Mouse (Mus musculus): ENCODE data around the gene Nphp3. TPM values are rescaled to one million over a fixed set of nuclear protein-coding genes. Genes with fewer than 3 reads are reported as not detected.

Nphp3 gene
- total RNA-seq (2022), result 10 to 100 TPM in 1 of 4 experiments, 1 to 10 TPM in 3; 5.4 to 12.6 (median 7.6) TPM

DNA sequence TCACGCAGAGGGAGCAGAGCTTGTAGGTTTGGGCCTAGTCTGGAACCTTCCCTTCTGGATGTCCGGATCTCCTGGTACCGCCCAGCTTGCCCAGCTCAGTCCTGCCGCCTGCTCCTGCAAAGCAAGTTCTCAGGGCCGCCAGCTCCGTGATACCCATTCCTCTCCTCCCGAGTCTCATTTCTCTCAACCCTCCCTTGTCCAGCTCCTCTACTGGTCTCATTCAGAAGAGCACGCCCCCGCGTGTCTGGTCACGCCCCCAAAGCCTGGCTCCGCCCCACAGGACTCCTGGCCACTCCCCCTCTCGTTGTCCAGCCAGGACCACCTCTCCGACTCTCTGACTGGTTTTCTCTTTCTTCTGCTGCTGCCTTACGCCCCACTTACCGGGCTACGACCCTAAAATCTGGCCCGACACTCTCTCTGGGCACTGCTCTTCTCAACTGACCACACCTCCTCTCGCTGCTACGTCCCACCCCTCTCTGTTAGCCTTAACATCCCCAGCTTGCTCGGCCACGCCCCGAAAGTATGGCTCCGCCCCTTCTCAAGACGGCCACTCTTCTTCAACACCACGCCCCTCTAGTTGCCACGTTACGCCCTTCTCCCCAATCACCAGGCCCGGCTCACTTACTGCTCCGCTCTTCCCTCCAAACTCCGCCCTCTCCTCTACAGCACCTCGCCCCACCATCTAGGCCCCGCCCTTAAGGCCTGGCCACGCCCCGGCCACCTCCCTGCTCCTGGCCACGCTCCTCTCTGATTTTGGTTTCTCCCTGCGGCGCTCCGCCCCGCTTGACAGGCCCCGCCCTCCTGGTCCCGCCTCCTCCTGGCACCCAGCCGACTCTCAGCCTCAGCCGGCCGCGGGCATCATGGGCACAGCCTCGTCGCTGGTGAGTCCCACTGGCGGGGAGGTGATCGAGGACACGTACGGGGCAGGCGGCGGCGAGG lies at the start of gene Nphp3:
Nphp3 (plus strand) TSS at position 624 of the 939 bp plus-strand sequence.
- peak; percentile 100 for DNase-seq

DNA sequence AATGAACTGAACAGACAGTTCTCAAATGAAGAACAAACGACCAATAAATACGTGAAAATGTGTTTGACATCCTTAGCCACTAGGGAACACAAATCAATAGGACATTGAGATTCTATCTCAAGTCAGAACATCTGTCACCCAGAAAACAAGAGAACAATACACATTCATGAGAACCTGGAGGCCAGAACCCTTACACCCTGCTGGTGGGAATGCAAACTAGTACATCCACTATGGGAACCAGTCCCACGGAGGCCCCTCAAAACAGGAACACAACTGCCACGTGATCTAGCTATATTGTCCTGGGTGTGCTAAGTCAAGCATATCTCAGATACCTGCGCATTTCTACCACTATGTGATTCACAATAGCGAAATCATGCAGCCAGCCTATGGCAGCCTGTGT lies 43.6 kb upstream of the Nphp3 start:
- DNase-seq, result no peak

DNA sequence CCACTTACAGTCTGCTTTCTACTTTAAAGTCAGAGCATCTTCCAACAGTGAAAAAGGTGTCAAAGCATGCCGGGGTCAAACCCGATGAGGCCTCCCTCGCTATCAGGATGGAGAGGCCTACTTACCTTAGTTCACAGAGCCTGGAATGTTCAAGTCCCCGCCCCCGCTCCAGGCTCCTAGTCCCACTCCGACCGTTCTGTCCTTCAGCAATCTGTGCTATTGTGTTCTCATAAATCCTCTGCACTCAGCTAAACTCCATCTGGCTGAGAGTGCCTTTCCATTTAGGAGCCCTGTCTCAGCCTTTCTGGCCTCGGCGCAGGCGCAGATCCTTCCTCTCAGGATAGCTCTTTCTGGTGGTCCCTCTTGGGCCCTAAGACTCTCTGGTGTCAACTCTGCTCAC lies 42.4 kb upstream of the Nphp3 start:
- no peak for DNase-seq

DNA sequence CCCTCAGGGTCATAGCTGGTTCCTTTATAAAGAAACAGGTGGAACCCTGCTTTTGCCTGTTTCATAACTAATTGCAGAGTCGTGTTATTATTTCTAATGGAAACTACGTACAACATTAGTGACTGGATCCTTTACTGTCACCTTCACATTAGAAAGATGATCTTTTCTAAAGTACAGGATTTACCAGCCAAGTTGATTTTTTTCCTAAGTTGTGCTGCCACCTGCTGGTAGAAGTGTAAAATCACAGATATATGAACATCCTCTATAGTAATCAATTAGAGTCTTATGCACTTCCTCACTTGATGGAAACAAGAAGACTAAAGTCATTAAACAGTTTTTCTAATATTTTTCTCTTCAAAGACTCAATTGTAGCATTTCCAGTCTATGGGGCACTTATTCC lies 5.8 kb upstream of the Nphp3 start:
- DNase-seq, result no peak

DNA sequence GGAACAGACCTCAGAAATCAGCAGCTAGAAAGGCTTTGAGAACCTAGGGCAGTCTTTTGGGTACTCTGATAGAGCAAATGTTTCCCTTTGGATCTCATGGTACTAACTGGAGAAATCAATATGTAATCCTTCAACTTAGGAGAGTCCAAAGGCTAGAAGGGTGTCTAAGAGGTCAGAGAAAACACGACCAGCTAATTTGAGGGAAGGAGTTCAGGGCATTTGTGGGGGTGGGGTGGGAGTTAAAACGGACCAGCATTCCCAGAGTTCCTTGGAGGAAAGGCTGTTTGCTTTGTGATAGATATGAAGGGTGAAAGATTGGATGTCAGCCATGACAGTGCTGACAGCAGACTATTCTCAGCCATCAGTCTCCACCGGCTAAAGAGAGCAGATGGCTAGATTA lies 1.7 kb upstream of the Nphp3 start:
- no peak for DNase-seq

DNA sequence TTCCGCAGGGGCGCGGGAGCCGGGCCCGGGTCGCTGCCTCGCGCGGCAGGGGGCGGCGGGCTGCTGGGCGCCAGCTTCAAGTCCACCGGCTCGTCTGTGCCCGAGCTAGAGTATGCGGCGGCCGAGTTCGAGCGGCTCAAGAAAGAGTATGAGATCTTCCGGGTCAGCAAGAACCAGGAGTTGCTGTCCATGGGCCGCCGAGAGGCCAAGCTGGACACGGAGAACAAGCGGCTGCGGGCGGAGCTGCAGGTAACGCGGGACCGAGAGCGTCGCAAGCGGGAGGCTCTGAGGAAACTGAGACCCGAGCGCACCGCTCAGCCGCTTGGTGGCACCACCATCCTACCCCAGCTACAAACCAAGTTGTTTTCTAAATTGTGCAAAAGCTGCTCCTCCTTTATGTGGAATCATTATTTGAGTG lies 578 bp downstream of the Nphp3 start:
- no peak for DNase-seq

DNA sequence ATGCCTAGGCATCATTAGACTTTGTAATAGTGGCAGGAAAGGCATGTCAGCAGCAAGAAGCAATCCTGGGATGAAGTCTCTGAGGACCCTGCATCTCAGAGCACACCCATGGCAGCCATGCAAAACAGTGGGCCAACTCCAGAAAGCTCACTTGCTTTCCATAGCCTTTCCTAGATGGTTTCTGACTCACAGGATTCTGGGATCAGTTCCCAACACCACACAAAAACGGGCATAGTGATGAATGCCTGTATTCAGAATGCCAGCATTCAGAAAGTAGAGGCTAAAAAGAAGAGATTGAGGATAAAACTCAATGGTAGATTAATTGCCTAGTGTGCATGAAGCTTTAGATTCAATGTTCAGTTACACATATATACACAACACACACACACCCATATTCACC lies 12.2 kb downstream of the Nphp3 start:
- no peak for DNase-seq

DNA sequence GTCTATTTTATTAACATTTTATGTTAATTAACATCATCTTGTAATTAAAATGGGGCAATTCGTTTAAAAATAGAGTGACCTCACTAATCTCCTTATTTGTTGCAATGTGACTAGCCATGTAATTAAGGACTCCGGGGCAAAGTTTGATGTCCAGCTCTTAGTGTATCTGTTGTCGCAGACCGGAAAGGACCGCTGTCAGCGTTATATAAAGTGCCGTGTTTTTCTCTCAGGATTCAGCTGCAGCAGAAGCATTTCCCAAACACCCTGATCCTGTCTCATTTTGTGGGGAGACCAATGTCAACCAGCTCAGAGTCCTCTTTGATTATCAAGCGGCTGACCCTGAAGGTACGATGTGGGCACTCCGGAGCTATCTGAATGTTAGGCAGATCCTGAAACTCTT lies 18.7 kb downstream of the Nphp3 start:
- no peak for DNase-seq

DNA sequence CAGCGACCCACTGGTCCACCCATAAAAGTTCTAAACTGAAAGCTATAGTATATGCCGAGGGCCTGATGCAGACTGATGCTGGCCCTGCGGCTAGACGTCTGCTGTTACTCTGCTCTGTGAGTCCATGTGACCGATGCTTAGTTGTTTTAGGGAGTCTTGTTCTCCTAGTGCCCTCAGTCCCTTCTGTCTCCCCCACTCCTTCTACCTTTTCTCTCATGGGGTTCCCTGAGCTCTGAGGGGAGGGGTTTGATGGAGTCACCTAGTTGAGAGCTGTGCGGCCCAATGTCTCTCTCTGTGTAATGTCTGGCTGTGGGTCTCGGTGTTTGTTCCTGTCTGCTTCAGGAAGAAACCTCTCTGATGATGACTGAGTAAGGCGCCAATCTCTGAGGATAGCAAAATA lies 24.8 kb downstream of the Nphp3 start:
- no peak for DNase-seq

DNA sequence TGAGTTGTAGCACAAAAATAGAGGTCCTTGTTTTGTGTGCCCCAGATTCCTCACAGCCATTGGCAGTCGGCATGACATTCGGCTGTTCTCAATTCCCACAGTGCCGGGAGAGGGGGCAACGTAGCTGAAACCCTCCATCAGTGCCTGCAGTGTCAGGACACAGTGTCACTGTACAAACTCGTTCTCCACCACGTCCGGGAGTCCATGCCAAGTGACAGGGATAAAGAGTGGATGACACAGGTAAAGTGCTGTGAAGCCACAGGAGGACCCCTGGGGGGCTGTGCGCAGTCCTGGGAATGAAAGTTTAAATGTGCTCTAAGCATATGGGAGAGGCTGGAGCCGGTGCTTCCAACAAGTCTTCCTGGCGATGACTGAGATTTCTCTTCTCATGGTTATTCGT lies 27.5 kb downstream of the Nphp3 start:
- DNase-seq, result no peak

DNA sequence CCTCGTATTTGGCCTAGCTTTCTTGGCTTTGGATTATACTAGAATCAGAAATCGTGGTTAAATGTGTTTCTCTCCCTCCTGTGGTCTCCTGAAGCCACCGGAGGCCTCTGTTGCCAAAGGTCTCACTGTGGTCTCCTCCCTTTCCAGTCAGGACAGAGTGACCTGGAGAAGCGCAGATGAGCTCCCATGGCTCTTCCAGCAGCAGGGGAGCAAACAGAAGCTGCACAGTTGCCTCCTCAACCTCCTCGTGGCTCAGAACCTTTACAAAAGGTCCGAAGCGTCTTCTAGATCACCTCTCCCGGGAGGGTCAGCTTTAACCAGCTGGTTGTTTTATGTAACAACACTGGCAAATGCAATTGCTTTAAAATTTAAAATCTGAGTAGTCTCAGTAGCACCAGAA lies 31.9 kb downstream of the Nphp3 start:
- DNase-seq, result no peak

DNA sequence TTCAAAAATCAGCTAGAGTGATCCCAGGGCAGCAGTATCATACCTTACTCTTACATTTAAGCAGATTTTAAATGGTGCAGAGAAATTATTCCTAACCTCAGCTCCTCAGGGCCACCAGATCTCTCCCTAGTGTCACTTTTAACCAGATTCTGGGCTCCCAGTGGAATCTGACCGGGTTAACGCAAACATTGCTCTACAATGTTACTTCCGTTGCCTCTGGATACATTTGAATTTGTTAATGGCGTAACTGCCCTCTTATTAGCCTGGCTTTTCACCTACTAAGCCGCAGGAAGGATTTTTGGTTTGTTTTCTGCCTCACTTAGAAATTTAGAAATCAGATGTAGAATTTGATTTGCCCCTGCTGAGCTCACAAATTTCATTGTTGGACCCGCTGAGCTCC lies 32.4 kb downstream of the Nphp3 start:
- DNase-seq, result no peak

DNA sequence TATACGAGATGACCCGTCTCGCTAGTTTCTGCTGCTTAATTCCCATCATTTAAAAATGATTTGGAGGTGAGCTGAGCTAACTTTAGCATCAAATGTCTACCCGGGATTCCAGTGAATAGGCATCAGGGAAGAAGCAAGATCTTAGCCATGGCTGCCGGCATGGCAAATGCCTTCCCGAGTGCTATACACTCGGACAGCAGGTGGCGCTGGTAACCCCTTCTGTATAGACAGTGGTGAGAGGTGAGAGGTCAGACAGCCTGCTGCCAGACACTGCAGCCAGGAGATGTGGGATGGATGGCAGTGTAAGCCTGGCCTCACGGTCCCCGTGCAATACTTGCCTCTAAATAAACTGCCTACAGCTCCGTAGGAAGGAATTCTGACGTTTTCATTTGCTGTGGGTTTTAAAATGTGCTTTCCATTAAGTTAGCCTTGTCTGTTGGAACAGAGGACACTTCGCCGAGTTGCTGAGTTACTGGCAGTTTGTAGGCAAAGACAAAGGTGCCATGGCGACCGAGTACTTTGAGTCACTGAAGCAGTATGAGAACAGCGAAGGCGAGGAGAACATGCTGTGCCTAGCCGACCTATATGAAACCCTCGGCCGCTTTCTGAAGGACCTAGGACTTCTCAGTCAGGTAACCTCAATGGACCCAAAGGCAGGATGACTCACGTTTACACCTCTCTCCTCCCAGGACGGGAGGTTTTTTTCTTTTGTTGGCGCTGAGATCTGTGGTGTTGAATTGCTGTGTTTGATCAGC lies 33.1 kb downstream of the Nphp3 start:
- DNase-seq, result peak; percentile 49

DNA sequence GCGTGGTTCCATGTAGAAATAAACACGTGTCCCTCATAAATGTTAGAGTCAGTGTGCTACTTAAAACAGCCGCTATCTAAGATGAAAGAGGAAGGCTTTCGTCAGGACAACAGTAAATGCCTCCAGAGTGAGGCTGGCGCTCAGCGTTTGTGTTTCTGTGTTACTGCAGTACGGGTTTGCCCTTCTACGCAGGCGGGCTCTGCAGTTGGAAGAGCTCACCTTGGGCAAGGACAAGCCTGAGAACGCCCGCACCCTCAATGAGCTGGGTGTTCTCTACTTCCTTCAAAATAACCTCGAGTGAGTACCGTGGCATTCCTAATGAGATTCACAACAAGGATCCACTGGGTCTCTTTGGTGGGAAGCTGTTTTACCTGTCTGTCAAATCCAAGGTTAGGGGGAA lies 35.9 kb downstream of the Nphp3 start:
- no peak for DNase-seq

DNA sequence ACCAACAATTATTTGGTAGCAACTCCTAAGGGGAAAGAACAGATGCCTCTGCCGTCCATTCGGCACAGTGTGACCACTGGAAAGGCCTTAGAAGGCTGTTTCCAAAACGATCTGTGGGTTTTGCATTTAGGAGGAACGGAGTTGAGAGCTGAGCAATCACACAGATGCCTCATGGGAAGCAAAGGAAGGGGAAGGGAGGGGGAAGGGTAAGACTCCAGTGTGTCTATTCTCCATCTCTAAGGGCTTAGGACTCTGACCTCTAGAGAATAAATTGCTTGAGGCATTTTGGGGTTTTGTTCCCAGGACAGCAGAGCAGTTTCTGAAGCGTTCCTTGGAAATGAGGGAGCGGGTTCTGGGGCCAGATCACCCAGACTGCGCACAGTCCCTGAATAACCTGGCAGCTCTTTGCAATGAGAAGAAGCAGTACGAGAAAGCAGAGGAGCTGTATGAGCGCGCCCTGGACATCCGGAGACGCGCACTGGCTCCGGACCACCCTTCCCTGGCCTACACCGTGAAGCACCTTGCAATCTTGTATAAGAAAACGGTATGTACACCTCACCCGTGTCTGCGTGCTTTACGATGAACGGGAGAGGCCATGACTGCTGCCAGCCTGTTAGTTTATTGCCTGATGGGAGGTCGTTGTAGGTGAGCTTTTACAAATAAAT lies 36.8 kb downstream of the Nphp3 start:
- DNase-seq, result no peak

DNA sequence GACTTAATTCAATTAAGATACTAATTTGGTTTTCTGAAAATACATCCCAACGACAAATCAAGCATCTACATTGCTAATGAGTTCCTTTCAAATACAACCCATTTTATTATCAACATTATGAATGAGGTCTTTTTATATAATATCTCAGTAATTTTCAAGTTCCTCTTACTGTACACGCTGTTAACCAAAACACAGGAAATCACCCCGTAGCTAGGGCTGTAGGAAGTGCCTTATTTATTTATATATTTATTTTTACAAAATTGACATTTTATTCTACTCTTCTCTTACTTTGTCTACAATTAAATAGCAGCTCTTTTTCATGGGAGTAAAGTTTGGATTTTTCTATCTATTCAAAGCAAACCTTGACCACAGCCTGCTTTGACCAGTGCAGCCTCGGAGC lies 37.4 kb downstream of the Nphp3 start:
- DNase-seq, result no peak

DNA sequence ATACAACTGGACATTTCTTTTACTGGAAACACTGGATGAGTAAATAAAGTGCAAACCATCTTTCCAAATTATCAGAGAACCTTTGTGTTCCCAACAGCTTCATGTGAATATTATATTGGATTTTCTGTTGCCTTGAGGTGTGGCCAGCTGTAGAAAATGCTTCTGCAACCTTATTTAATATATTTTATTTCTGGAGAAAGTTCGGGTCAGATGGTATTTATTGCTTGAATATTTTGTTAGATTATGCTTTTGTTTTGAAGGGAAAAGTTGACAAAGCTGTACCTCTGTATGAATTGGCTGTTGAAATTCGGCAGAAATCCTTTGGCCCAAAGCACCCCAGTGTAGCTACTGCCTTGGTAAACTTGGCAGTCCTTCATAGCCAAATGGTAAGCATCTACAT lies 38.0 kb downstream of the Nphp3 start, which contains the start of gene Gm28305:
Gm28305 (plus strand) TSS at position 301 of the 400 bp plus-strand sequence.
- DNase-seq, result no peak

DNA sequence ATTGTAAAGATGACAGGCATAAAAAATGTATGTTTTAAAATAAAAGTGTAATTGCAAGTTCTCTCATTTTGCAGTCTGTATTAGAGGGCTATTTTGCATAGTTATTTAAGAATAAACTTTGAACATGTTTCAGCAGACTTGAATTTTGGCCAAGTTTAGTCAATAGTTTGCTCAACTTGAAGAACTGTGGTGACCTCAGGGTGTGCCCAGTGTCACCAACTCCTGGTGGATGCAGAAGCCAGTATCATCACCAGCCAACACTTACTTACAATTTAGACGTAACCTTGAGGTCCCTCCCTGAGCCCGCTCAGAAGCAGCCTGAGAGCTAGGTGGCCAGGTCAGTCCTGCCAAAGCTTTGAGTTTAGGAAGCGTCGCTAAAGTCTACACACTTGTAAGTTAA lies 41.3 kb downstream of the Nphp3 start:
- DNase-seq, result no peak

DNA sequence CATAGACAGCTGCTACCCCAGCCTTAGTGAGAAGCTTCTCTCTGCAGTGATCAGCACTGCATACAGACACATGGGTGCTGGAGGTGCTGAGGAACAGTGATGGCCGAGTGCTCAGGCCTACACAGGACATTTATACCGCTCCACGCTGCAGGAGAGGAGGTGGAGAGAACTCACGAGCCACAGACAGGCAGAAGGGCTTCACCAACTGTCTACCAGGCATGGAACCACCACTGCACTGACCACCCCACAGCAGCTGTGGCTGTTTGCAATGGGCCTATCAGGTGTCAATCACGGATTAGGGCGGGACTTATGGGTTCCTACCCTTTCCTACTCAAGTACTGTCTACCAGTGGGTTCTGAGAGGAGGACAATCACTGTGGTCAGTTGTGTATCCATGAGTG lies 48.7 kb downstream of the Nphp3 start:
- no peak for DNase-seq

DNA sequence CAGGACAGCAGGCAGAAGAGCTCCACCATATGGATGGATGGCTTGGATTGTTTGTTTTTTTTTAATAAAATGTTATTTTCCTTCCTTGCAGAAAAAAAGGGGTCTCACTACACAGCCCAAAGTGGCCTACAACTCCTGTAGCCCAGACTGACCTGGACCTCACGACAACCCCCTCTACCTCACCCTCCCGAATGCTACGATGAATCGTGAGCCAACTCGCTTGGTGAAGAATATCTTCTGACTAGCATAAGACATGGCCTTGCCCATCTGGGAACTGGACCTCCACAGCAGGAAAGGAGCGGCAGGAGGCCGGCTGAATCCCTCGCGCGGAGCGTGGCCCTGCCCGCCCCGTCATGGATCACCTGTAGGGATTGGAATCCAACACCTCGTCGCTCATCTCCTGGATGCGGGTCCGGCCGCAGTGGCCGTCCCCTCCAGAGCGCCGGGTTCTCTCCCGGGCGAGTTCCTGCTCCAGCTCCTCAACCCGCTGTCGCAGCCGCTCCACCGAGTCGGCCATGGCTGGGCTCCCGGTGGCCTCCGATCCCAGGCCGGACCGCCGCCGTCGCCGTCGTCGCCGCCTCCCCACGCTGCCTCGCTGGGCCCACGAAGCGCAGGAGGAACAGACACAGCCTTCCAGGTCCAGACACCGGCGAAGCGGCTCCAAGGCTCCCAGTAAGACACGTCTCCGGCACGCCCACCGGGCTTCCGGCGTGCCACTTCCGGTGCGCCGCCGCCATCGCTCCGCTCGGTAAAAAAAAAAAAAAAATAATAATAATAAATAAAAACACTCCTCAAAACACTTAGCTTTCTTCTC lies 60.3 kb downstream of the Nphp3 start, which contains the start of gene Uba5:
Uba5 (minus strand) TSS at position 705 of the 814 bp plus-strand sequence.
- DNase-seq, result peak; percentile 36

DNA sequence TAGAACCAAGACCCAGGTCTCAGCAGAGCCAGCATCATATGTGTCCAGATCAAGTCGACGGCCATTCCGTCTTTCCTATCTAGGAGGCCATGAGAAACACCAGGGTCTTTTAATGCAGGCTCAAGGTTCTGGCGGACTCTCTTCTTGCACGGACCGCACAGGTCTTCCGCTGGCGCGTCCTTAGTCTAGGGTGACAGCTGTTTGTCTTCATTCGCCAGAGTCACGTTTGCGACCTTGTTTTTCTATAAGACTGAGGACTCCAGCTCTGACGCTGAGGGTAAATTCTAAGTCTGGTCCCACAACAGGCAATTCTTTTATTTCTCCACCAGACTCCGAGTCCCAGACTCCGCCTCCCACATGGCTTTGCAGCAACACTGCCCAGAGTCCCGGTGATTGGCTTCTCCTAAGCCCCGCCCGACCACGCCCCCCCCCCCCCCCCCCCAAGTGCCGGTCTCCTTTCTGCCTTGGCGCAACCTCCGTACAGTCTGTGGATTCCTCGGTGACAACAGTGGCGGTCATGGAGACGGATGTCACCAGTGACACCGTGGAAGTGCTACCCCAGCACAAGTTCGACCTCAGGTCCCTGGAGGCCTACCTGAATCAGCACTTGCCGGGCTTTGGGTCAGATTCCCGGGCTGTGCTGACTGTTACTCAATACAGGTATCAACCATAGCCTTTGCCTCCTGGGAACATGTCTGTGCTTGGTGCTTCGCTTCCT lies 61.1 kb downstream of the Nphp3 start, which contains the start of gene Acad11:
Acad11 (plus strand) TSS at position 134 of the 718 bp plus-strand sequence.
- DNase-seq, result peak; percentile 81
